ENCODE assay signal across 20 mouse cellular contexts in genomic region chr9:67247365-67247950, GRCm38 (mm10).
A peak's percentile ranks its signal among the peaks of the same experiment; 100 is the strongest.
DNase-seq lines count a peak whose midpoint lies in the region; ATAC-seq and TF ChIP-seq lines count a peak whose summit lies in the region.
"Had no signal": no experiment of that assay in that cellular context is flagged by ENCODE, and none has a peak within 500 bp of the region (broad histone marks: within the 10 kb centered on the region; RNA-seq: fewer than 3 reads in every experiment).

No protein-coding gene starts in this region.

- no peak for TF ChIP-seq POLR2A in brain, embryonic 14.5 days (IDR thresholded peaks at IDR 0.05; ENCODE audit: borderline replicate concordance, extremely low read depth, insufficient read depth, insufficient read length, poor library complexity, severe bottlenecking)

- peak overlapping the region; percentile 62 for H3K27ac ChIP-seq in heart, embryonic 13.5 days (replicated peaks)
- H3K27ac ChIP-seq: forebrain, embryonic 12.5 days; hindbrain, embryonic 14.5 days; layer of hippocampus, adult 2 months; macrophage; midbrain, embryonic 10.5 days; stomach, postnatal 0 days had no signal

- H3K4me3 ChIP-seq in heart, embryonic 13.5 days, result no peak overlapping the region
- H3K4me3 ChIP-seq: forebrain, embryonic 12.5 days; layer of hippocampus, adult 2 months; midbrain, embryonic 10.5 days had no signal

- no peak for ATAC-seq in heart, embryonic 13.5 days (ENCODE audit: extremely low read depth, insufficient number of reproducible peaks, low FRiP score, low TSS enrichment)

- H3K4me2 ChIP-seq in heart, embryonic 13.5 days, result no peak overlapping the region
- H3K4me2 ChIP-seq: forebrain, embryonic 12.5 days; hindbrain, embryonic 14.5 days; liver, embryonic 11.5 days had no signal

- peaks cover 42% of the 10 kb centered on the region for H3K4me1 ChIP-seq in heart, embryonic 13.5 days
- H3K4me1 ChIP-seq: forebrain, embryonic 12.5 days; midbrain, embryonic 10.5 days had no signal

- H3K9ac ChIP-seq in heart, embryonic 13.5 days, result no peak overlapping the region
- H3K9ac ChIP-seq: forebrain, embryonic 12.5 days; hindbrain, embryonic 14.5 days had no signal

- DNase-seq in heart, postnatal 14 days, result no peak
- DNase-seq in brain, adult 2 months (ENCODE audit: low read depth, low spot score), result peak; percentile 24
- DNase-seq in brain, embryonic 14.5 days (ENCODE audit: low read depth), result peak; percentile 20
- DNase-seq in lung, postnatal 25 days (ENCODE audit: low spot score), result peak; percentile 62
- no peak for DNase-seq in frontal cortex, postnatal 36 days (ENCODE audit: low spot score in 2 of 2)
- no peak for DNase-seq in left cerebral cortex, postnatal 10 days (ENCODE audit: extremely low spot score in 1 of 2, low spot score in 2 of 2)
- DNase-seq: cerebellum, adult 9-10 months; kidney, adult 8-10 months; kidney, postnatal 14 days; left cerebral cortex, postnatal 4 days; retina, postnatal 1 day; right cerebral cortex, postnatal 4 days had no signal

- H3K36me3 ChIP-seq in heart, embryonic 13.5 days, result peaks cover 39% of the 10 kb centered on the region
- H3K36me3 ChIP-seq: forebrain, embryonic 12.5 days had no signal

- H3K9me3 ChIP-seq in heart, embryonic 13.5 days, result peaks cover 3% of the 10 kb centered on the region; the same call in 1 of the 2 replicates
- H3K9me3 ChIP-seq: forebrain, embryonic 12.5 days had no signal

- no peak for TF ChIP-seq CTCF in brain, embryonic 14.5 days (IDR thresholded peaks at IDR 0.05; ENCODE audit: borderline replicate concordance, extremely low read depth, insufficient read depth, insufficient read length)

- intact Hi-C loops in heart, postnatal 14 days (cut with DNase I), result no loop called here
- intact Hi-C loops in left cerebral cortex, postnatal 10 days (cut with DNase I), result no loop called here

- no peaks in the 10 kb centered on the region for H3K27me3 ChIP-seq in heart, embryonic 13.5 days (replicated peaks)
- H3K27me3 ChIP-seq: forebrain, embryonic 12.5 days had no signal

- 68% methylated on average over 10 of the region's 10 CpGs for WGBS in heart, embryonic 13.5 days

Comparison
In these comparisons a context has a peak if more than half of its experiments do, and no peak if none do; other contexts are left out.
1. DNase-seq: peak in brain, adult 2 months (single experiment), brain, embryonic 14.5 days (single experiment) and lung, postnatal 25 days (single experiment); none in heart, postnatal 14 days (0 of 2), frontal cortex, postnatal 36 days (0 of 2) and left cerebral cortex, postnatal 10 days (0 of 2).